Mouse (Mus musculus) kidney, adult 2 months (tissue): Measurements from ENCODE around the gene Dgat2.

Experiments
- CTCF ChIP-seq: fragments of 200-500 bp; conservative IDR thresholded peaks from 2 replicates; pipeline ENCODE4 v1.5.1; 2011; ENCODE audit warnings: low read depth, mild to moderate bottlenecking, control low read depth, low read length, moderate library complexity, mixed read lengths; ENCODE audit not compliant: insufficient read depth, insufficient read length
- POLR2A ChIP-seq: fragments of 200-500 bp; IDR thresholded peaks from one replicate; pipeline ENCODE4 v1.6.1; 2011; ENCODE audit warnings: low read depth, low read length, control low read depth

- TF ChIP-seq CTCF: no peak
- TF ChIP-seq POLR2A: no peak
These were observed 75.7 kb downstream of the Dgat2 start for GRCm38 (mm10) chr7:99106714-99107270.
